Mouse (Mus musculus) spleen, postnatal 14 days (tissue): ENCODE results near the gene Ppdpf.
A peak's percentile ranks its signal among the peaks of the same experiment; 100 is the strongest.

Source experiments
- DNase-seq, 2 experiments: peaks; one replicate each; pipeline ENCODE4 v3.0.0; 2021 to 2022; ENCODE audit warnings: low spot score in 2 of 2

Gene Ppdpf

GRCm38 (mm10) chr2:181218881-181219485 is 31.9 kb downstream of the Ppdpf start:
- DNase-seq = no peak

GRCm38 (mm10) chr2:181219538-181220216 is 32.6 kb downstream of the Ppdpf start, which contains the start of gene Fndc11:
Gene Fndc11 (plus strand): TSS chr2:181220013.
- peak; percentile 60 to 72 for DNase-seq

GRCm38 (mm10) chr2:181220361-181220760 is 33.3 kb downstream of the Ppdpf start:
- DNase-seq = no peak

- DNase-seq = no peak
Measured at GRCm38 (mm10) chr2:181224994-181225393, 37.9 kb downstream of the Ppdpf start.

- no peak for DNase-seq
Measured at GRCm38 (mm10) chr2:181227122-181227521, 40.1 kb downstream of the Ppdpf start.

GRCm38 (mm10) chr2:181228335-181228734 is 41.3 kb downstream of the Ppdpf start:
- no peak for DNase-seq

- no peak for DNase-seq
Measured at GRCm38 (mm10) chr2:181231171-181231570, 44.1 kb downstream of the Ppdpf start.

GRCm38 (mm10) chr2:181233443-181233842 is 46.4 kb downstream of the Ppdpf start:
- DNase-seq = no peak

- no peak for DNase-seq
Measured at GRCm38 (mm10) chr2:181234680-181235079, 47.6 kb downstream of the Ppdpf start.

- DNase-seq = no peak
Measured at GRCm38 (mm10) chr2:181235681-181236566, 48.9 kb downstream of the Ppdpf start.

GRCm38 (mm10) chr2:181237251-181238014 is 50.4 kb downstream of the Ppdpf start:
- DNase-seq = no peak

- no peak for DNase-seq
Measured at GRCm38 (mm10) chr2:181238091-181238610, 51.1 kb downstream of the Ppdpf start.
